Mouse (Mus musculus): ENCODE results near the gene Ppp4r3a. TPM values are rescaled to one million over a fixed set of nuclear protein-coding genes. Genes with fewer than 3 reads are reported as not detected.

The Ppp4r3a gene
- total and polyA plus RNA-seq, 3 experiments = 66.6 to 278 (median 171) TPM

- no peak for DNase-seq (ENCODE audit: low spot score)
- no peak for ATAC-seq (ENCODE audit: extremely low read depth, insufficient number of reproducible peaks, low FRiP score, poor library complexity, severe bottlenecking)
- Histone ChIP-seq H3K4me3 (ENCODE audit: low read depth, low read length) (no peak overlapping the region), H3K9me3 (replicated peaks) (no peaks in the 10 kb centered on the region), H3K27me3 (ENCODE audit: insufficient read depth, low read length) (no peaks in the 10 kb centered on the region), H3K36me3 (replicated peaks) (peaks cover 81% of the 10 kb centered on the region), H3K4me1 (ENCODE audit: insufficient read depth, low read depth, low read length) (peaks cover 18% of the 10 kb centered on the region)
- TF ChIP-seq TAL1 (conservative IDR thresholded peaks at IDR 0.05; ENCODE audit: low read depth, low read length) (no peak), GATA1 (IDR thresholded peaks at IDR 0.05; ENCODE audit: borderline replicate concordance, low read length) (no peak), GATA2 (IDR thresholded peaks at IDR 0.05; ENCODE audit: borderline replicate concordance, low read depth, low read length) (no peak), POLR2AphosphoS5 (IDR thresholded peaks at IDR 0.05; ENCODE audit: insufficient replicate concordance, low read depth, low read length) (no peak), CTCF (IDR thresholded peaks at IDR 0.05; ENCODE audit: low read depth, low read length) (no peak)
Measured at GRCm38 (mm10) chr12:101066329-101066728, 17.2 kb downstream of the Ppp4r3a start.

GRCm38 (mm10) chr12:101039956-101040355 is 43.5 kb downstream of the Ppp4r3a start:
- no peak for DNase-seq (ENCODE audit: low spot score)
- Histone ChIP-seq H3K4me1 (ENCODE audit: insufficient read depth, low read depth, low read length) (no peaks in the 10 kb centered on the region), H3K36me3 (replicated peaks) (peaks cover 75% of the 10 kb centered on the region), H3K27me3 (ENCODE audit: insufficient read depth, low read length) (no peaks in the 10 kb centered on the region), H3K4me3 (ENCODE audit: low read depth, low read length) (no peak overlapping the region), H3K9me3 (replicated peaks) (no peaks in the 10 kb centered on the region)
- ATAC-seq (ENCODE audit: extremely low read depth, insufficient number of reproducible peaks, low FRiP score, poor library complexity, severe bottlenecking) = no peak
- no peak for TF ChIP-seq GATA1 (IDR thresholded peaks at IDR 0.05; ENCODE audit: borderline replicate concordance, low read length)
- no peak for TF ChIP-seq POLR2AphosphoS5 (IDR thresholded peaks at IDR 0.05; ENCODE audit: insufficient replicate concordance, low read depth, low read length)
- no peak for TF ChIP-seq TAL1 (conservative IDR thresholded peaks at IDR 0.05; ENCODE audit: low read depth, low read length)
- TF ChIP-seq GATA2 (IDR thresholded peaks at IDR 0.05; ENCODE audit: borderline replicate concordance, low read depth, low read length) = no peak
- no peak for TF ChIP-seq CTCF (IDR thresholded peaks at IDR 0.05; ENCODE audit: low read depth, low read length)

- TF ChIP-seq CTCF (IDR thresholded peaks at IDR 0.05; ENCODE audit: low read depth, low read length) (peak; percentile 73), TAL1 (conservative IDR thresholded peaks at IDR 0.05; ENCODE audit: low read depth, low read length) (no peak)
- peaks cover 6% of the 10 kb centered on the region; the same call in 1 of the 2 replicates for H3K27me3 ChIP-seq (ENCODE audit: insufficient read depth, low read length)
- ATAC-seq (ENCODE audit: extremely low read depth, insufficient number of reproducible peaks, low FRiP score, poor library complexity, severe bottlenecking) (peak; percentile 61), DNase-seq (ENCODE audit: low spot score) (peak; percentile 93)
- peak within 1 kb of the TSS; percentile 80 for H3K4me3 ChIP-seq (ENCODE audit: low read depth, low read length)
- H3K4me1 ChIP-seq (ENCODE audit: insufficient read depth, low read depth, low read length) = peaks cover 50% of the 10 kb centered on the region
- H3K36me3 ChIP-seq (replicated peaks) = peaks cover 28% of the 10 kb centered on the region
- H3K9me3 ChIP-seq (replicated peaks) = no peaks in the 10 kb centered on the region
Measured at GRCm38 (mm10) chr12:101028954-101029731, 54.4 kb downstream of the Ppp4r3a start, which contains the start of gene Ccdc88c. Gene Ccdc88c, minus strand, starts transcription at chr12:101029056.

GRCm38 (mm10) chr12:101028247-101028953 is 55.1 kb downstream of the Ppp4r3a start:
- Histone ChIP-seq H3K4me3 (ENCODE audit: low read depth, low read length) (peak overlapping the region; percentile 80), H3K27me3 (ENCODE audit: insufficient read depth, low read length) (peaks cover 6% of the 10 kb centered on the region; the same call in 1 of the 2 replicates), H3K4me1 (ENCODE audit: insufficient read depth, low read depth, low read length) (peaks cover 50% of the 10 kb centered on the region), H3K9me3 (replicated peaks) (no peaks in the 10 kb centered on the region), H3K36me3 (replicated peaks) (peaks cover 36% of the 10 kb centered on the region)
- ATAC-seq (ENCODE audit: extremely low read depth, insufficient number of reproducible peaks, low FRiP score, poor library complexity, severe bottlenecking) (no peak), DNase-seq (ENCODE audit: low spot score) (no peak)
- no peak for TF ChIP-seq POLR2AphosphoS5 (IDR thresholded peaks at IDR 0.05; ENCODE audit: insufficient replicate concordance, low read depth, low read length)
- no peak for TF ChIP-seq TAL1 (conservative IDR thresholded peaks at IDR 0.05; ENCODE audit: low read depth, low read length)
- no peak for TF ChIP-seq GATA2 (IDR thresholded peaks at IDR 0.05; ENCODE audit: borderline replicate concordance, low read depth, low read length)
- TF ChIP-seq CTCF (IDR thresholded peaks at IDR 0.05; ENCODE audit: low read depth, low read length) = no peak
- no peak for TF ChIP-seq GATA1 (IDR thresholded peaks at IDR 0.05; ENCODE audit: borderline replicate concordance, low read length)

GRCm38 (mm10) chr12:101027451-101028246 is 55.9 kb downstream of the Ppp4r3a start:
- Histone ChIP-seq H3K4me1 (ENCODE audit: insufficient read depth, low read depth, low read length) (peaks cover 50% of the 10 kb centered on the region), H3K36me3 (replicated peaks) (peaks cover 42% of the 10 kb centered on the region), H3K9me3 (replicated peaks) (no peaks in the 10 kb centered on the region), H3K27me3 (ENCODE audit: insufficient read depth, low read length) (peaks cover 6% of the 10 kb centered on the region; the same call in 1 of the 2 replicates), H3K4me3 (ENCODE audit: low read depth, low read length) (peak overlapping the region; percentile 80)
- no peak for TF ChIP-seq TAL1 (conservative IDR thresholded peaks at IDR 0.05; ENCODE audit: low read depth, low read length)
- DNase-seq (ENCODE audit: low spot score) = no peak
- no peak for ATAC-seq (ENCODE audit: extremely low read depth, insufficient number of reproducible peaks, low FRiP score, poor library complexity, severe bottlenecking)

GRCm38 (mm10) chr12:101026946-101027345 is 56.6 kb downstream of the Ppp4r3a start:
- no peak for DNase-seq (ENCODE audit: low spot score)
- no peak for TF ChIP-seq TAL1 (conservative IDR thresholded peaks at IDR 0.05; ENCODE audit: low read depth, low read length)
- TF ChIP-seq POLR2AphosphoS5 (IDR thresholded peaks at IDR 0.05; ENCODE audit: insufficient replicate concordance, low read depth, low read length) = no peak
- TF ChIP-seq GATA2 (IDR thresholded peaks at IDR 0.05; ENCODE audit: borderline replicate concordance, low read depth, low read length) = no peak
- TF ChIP-seq CTCF (IDR thresholded peaks at IDR 0.05; ENCODE audit: low read depth, low read length) = no peak
- TF ChIP-seq GATA1 (IDR thresholded peaks at IDR 0.05; ENCODE audit: borderline replicate concordance, low read length) = no peak
- H3K36me3 ChIP-seq (replicated peaks) = peaks cover 50% of the 10 kb centered on the region
- H3K4me1 ChIP-seq (ENCODE audit: insufficient read depth, low read depth, low read length) = peaks cover 52% of the 10 kb centered on the region
- H3K27me3 ChIP-seq (ENCODE audit: insufficient read depth, low read length) = 0 out of 2 replicates have a peak, but pooled peaks cover 1% of the 10 kb centered on the region
- ATAC-seq (ENCODE audit: extremely low read depth, insufficient number of reproducible peaks, low FRiP score, poor library complexity, severe bottlenecking) = no peak
- H3K4me3 ChIP-seq (ENCODE audit: low read depth, low read length) = peak overlapping the region; percentile 45; the same call in 1 of the 2 replicates
- H3K9me3 ChIP-seq (replicated peaks) = no peaks in the 10 kb centered on the region
